Mouse (Mus musculus) C2C12 (cell line): ENCODE measurements around the gene Gga3. TPM values are rescaled to one million over a fixed set of nuclear protein-coding genes. Genes with fewer than 3 reads are reported as not detected.

ENCODE experiments used
- H3K27me3 ChIP-seq: one replicate; pipeline ENCODE4 v1.6.1; 2011; ENCODE audit not compliant: control insufficient read depth, insufficient read depth, insufficient read length
- H3K36me3 ChIP-seq: one replicate; pipeline ENCODE4 v1.6.1; 2011; ENCODE audit not compliant: control insufficient read depth, insufficient read depth
- H3K4me3 ChIP-seq: one replicate; pipeline ENCODE4 v1.5.1; 2011; ENCODE audit warnings: mild to moderate bottlenecking, control low read depth; ENCODE audit not compliant: poor library complexity, insufficient read depth, severe bottlenecking
- H3K79me2 ChIP-seq: one replicate; pipeline ENCODE4 v1.6.1; 2011; ENCODE audit not compliant: control insufficient read depth, insufficient read depth
- H3K79me3 ChIP-seq: one replicate; pipeline ENCODE4 v1.6.1; 2011; ENCODE audit warnings: low read depth, control low read depth
- H3ac ChIP-seq: one replicate; pipeline ENCODE3; 2011; ENCODE audit warnings: low read depth; ENCODE audit not compliant: control insufficient read depth, insufficient read length
- CEBPB ChIP-seq: IDR thresholded peaks from one replicate; pipeline ENCODE4 v1.6.1; 2011; ENCODE audit warnings: low read depth, mild to moderate bottlenecking, control low read depth, moderate library complexity
- CTCF ChIP-seq: IDR thresholded peaks from one replicate; pipeline ENCODE4 v1.5.1; 2011; ENCODE audit not compliant: control insufficient read depth, insufficient read depth, insufficient read length
- FOSL1 ChIP-seq: IDR thresholded peaks from one replicate; pipeline ENCODE4 v1.8.0; 2011; ENCODE audit warnings: mild to moderate bottlenecking, low read length; ENCODE audit not compliant: poor library complexity, insufficient read depth, severe bottlenecking
- MAX ChIP-seq: IDR thresholded peaks from one replicate; pipeline ENCODE4 v1.6.1; 2011; ENCODE audit warnings: mild to moderate bottlenecking, control low read depth
- MYOD1 ChIP-seq: IDR thresholded peaks from one replicate; pipeline ENCODE4 v1.6.1; 2011; ENCODE audit warnings: low read depth; ENCODE audit not compliant: control insufficient read depth, insufficient read length
- MYOG ChIP-seq: IDR thresholded peaks from one replicate; pipeline ENCODE4 v1.6.1; 2011; ENCODE audit not compliant: control insufficient read depth, insufficient read length; ENCODE audit errors: extremely low read depth
- USF1 ChIP-seq: IDR thresholded peaks from one replicate; pipeline ENCODE4 v1.6.1; 2011; ENCODE audit warnings: low read depth, mild to moderate bottlenecking, control low read depth, moderate library complexity
- polyA plus RNA-seq: library from polyadenylated mRNA; unstranded; fragments of >200 nt; fragmentation: generic; extraction: Trizol; gene quantifications from one replicate; pipeline ENCODE4 v1.2.1, GENCODE M21; 2012; ENCODE audit warnings: missing spikeins

The Gga3 gene
- polyA plus RNA-seq, 1 experiment: 16.0 TPM

GRCm38 (mm10) chr11:115628465-115629101 lies 24.7 kb upstream of the Gga3 start:
- Histone ChIP-seq H3K79me2 (peaks cover 7% of the 10 kb centered on the region), H3K36me3 (no peaks in the 10 kb centered on the region), H3K27me3 (no peaks in the 10 kb centered on the region), H3ac (peak overlapping the region; percentile 24), H3K79me3 (no peaks in the 10 kb centered on the region), H3K4me3 (peak overlapping the region; percentile 32)
- TF ChIP-seq MAX: no peak
- TF ChIP-seq MYOG: no peak
- TF ChIP-seq MYOD1: no peak
- no peak for TF ChIP-seq USF1
- TF ChIP-seq CEBPB: no peak
- TF ChIP-seq CTCF: no peak
- no peak for TF ChIP-seq FOSL1

GRCm38 (mm10) chr11:115627705-115628464 lies 24.0 kb upstream of the Gga3 start, which contains the start of gene Slc25a19:
Gene Slc25a19 (minus strand): TSS chr11:115628295.
- Histone ChIP-seq H3K4me3 (peak within 1 kb of the TSS; percentile 84), H3K79me3 (no peaks in the 10 kb centered on the region), H3K27me3 (no peaks in the 10 kb centered on the region), H3K36me3 (no peaks in the 10 kb centered on the region), H3K79me2 (peaks cover 7% of the 10 kb centered on the region), H3ac (peak within 1 kb of the TSS; percentile 57)
- no peak for TF ChIP-seq FOSL1
- TF ChIP-seq MYOD1: no peak
- TF ChIP-seq USF1: peak; percentile 51
- no peak for TF ChIP-seq MAX
- no peak for TF ChIP-seq CTCF

- H3K27me3 ChIP-seq: no peaks in the 10 kb centered on the region
- no peaks in the 10 kb centered on the region for H3K79me3 ChIP-seq
- peaks cover 7% of the 10 kb centered on the region for H3K79me2 ChIP-seq
- no peak overlapping the region for H3ac ChIP-seq
- H3K4me3 ChIP-seq: peak overlapping the region; percentile 84
- H3K36me3 ChIP-seq: no peaks in the 10 kb centered on the region
- TF ChIP-seq FOSL1 (no peak), MYOG (no peak), USF1 (no peak), MYOD1 (no peak), CTCF (no peak), CEBPB (no peak), MAX (no peak)
Measured at GRCm38 (mm10) chr11:115626824-115627616, 23.2 kb upstream of the Gga3 start.

GRCm38 (mm10) chr11:115625877-115626276 lies 22.0 kb upstream of the Gga3 start:
- H3K4me3 ChIP-seq: no peak overlapping the region
- TF ChIP-seq MAX (no peak), USF1 (no peak), FOSL1 (no peak), CTCF (no peak), MYOG (no peak), MYOD1 (no peak), CEBPB (no peak)
- no peaks in the 10 kb centered on the region for H3K79me3 ChIP-seq

GRCm38 (mm10) chr11:115623487-115624070 lies 19.7 kb upstream of the Gga3 start:
- H3K27me3 ChIP-seq: no peaks in the 10 kb centered on the region

More at GRCm38 (mm10) chr11:115625877-115626276, 22.0 kb upstream of the Gga3 start:
- H3K79me2 ChIP-seq: peaks cover 7% of the 10 kb centered on the region
- no peaks in the 10 kb centered on the region for H3K27me3 ChIP-seq
- no peaks in the 10 kb centered on the region for H3K36me3 ChIP-seq
- H3ac ChIP-seq: no peak overlapping the region

More at GRCm38 (mm10) chr11:115623487-115624070, 19.7 kb upstream of the Gga3 start:
- Histone ChIP-seq H3K4me3 (no peak overlapping the region), H3K79me2 (peaks cover 7% of the 10 kb centered on the region), H3K36me3 (peaks cover 6% of the 10 kb centered on the region), H3ac (no peak overlapping the region), H3K79me3 (no peaks in the 10 kb centered on the region)
- no peak for TF ChIP-seq MYOG
